Mouse (Mus musculus) MEL-GATA-1-ER (cell line): ENCODE data around the gene Ncbp1.
A peak's percentile ranks its signal among the peaks of the same experiment; 100 is the strongest.

Experiments used
- DNase-seq: peaks from one replicate; pipeline ENCODE4 v3.0.0-alpha.2; 2012; ENCODE audit warnings: low read depth; ENCODE audit errors: extremely low read depth

Gene Ncbp1

DNA sequence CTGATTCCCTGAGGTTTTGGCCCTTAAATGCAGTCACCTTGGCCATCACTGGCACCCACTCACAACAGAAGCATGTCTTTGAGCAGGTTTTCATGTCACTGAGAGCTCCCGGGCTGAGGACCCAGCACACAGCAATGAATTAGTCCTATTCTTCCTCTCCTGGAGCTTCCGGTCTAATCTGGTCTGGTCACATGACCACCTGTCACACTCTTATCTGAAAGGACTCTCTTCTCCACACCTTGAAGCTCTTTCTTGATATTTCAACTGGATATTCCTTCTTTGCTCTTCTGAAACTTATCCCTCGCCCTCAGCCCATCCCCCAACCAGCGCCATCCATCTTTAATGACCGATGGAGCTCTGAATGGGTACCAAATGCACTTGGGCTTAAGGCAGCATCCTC is 59.7 kb downstream of the Ncbp1 start:
- DNase-seq = no peak

DNA sequence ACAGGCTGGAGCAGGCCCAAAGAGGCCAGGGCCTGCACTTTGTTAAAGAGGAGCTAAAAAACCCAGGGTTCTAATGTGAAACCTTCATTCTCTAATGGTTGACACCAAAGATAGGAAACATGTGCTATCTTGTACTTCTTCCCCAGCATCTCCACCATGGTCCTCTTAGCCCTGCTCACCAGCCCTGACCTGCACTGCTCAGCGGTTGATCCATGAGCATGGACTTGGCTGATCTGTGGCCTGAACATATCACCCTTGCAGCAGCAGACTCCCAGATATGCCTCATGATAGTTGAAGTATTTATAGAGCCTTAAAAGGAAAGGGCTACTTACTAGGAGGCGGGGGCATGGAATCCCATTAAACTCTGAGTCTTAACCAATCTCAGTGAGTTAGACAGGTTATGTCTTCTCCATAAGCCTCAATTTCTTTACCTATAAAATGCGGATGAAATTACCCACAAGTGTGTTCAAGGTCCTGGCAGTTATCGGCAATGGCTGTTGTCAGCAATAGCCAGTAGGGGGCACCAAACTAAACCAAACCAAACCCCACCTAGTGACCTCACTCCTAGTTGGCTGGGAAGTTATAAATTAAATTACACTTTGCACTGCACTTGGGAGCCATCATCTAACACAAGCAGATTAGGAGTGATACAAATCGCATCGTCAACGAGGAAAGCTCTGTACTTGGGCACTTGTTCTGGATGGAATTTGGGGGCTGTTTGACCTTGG is 63.6 kb downstream of the Ncbp1 start:
- DNase-seq = peak; percentile 44

- DNase-seq = no peak
These were observed 64.2 kb downstream of the Ncbp1 start for GRCm38 (mm10) chr4:46202562-46203126.

DNA sequence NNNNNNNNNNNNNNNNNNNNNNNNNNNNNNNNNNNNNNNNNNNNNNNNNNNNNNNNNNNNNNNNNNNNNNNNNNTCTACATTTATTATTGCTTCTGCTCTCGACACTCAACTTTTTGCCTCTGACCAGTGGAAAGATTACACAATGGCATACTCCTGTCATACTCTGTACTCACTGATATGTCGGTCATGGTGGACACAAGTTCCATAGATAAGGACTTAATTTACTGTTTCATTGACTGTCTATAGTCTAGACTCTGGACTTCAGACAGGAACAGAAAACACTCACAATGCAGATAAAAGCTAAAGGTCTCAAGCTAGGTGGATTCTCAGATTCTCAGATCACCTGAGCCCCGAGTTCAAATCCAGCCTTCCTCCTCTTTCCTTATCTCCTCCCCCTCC is 82.7 kb downstream of the Ncbp1 start:
- no peak for DNase-seq
